ENCODE assay signal across 10 mouse cellular contexts in genomic region chr11:35750578-35750977, GRCm38 (mm10). TPM values are rescaled to one million over a fixed set of nuclear protein-coding genes. Genes with fewer than 3 reads are reported as not detected.
A peak's percentile ranks its signal among the peaks of the same experiment; 100 is the strongest.
DNase-seq lines count a peak whose midpoint lies in the region; ATAC-seq and TF ChIP-seq lines count a peak whose summit lies in the region.
"Had no signal": no experiment of that assay in that cellular context is flagged by ENCODE, and none has a peak within 500 bp of the region (broad histone marks: within the 10 kb centered on the region; RNA-seq: fewer than 3 reads in every experiment).

No protein-coding gene starts in this region.

- TF ChIP-seq POLR2A in lung, adult 2 months (IDR thresholded peaks at IDR 0.05; ENCODE audit: borderline replicate concordance, extremely low read depth, low read depth, low read length), result no peak

- no peak overlapping the region for H3K27ac ChIP-seq in heart, embryonic 11.5 days (ENCODE audit: low read depth, low read length)
- 0 out of 2 replicates have a peak overlapping the region, but pooled peaks have one; percentile 11 for H3K27ac ChIP-seq in heart, postnatal 0 days (ENCODE audit: low read depth)
- no peak overlapping the region for H3K27ac ChIP-seq in midbrain, embryonic 10.5 days (replicated peaks)
- H3K27ac ChIP-seq: limb, embryonic 12.5 days had no signal

- no peaks in the 10 kb centered on the region for H3K36me3 ChIP-seq in heart, embryonic 11.5 days (ENCODE audit: control insufficient read depth, insufficient read depth, low read length)
- H3K36me3 ChIP-seq in heart, postnatal 0 days (replicated peaks; ENCODE audit: control insufficient read depth, insufficient read depth, low read length), result no peaks in the 10 kb centered on the region
- H3K36me3 ChIP-seq in midbrain, embryonic 10.5 days, result no peaks in the 10 kb centered on the region
- H3K36me3 ChIP-seq: limb, embryonic 12.5 days had no signal

- TF ChIP-seq CTCF in heart, postnatal 0 days (IDR thresholded peaks at IDR 0.05; ENCODE audit: low read depth), result no peak
- TF ChIP-seq CTCF in lung, adult 2 months (IDR thresholded peaks at IDR 0.05; ENCODE audit: insufficient read depth, low read length), result no peak

- no peaks in the 10 kb centered on the region for H3K9me3 ChIP-seq in heart, embryonic 11.5 days (replicated peaks; ENCODE audit: control insufficient read depth, low read length)
- no peaks in the 10 kb centered on the region for H3K9me3 ChIP-seq in heart, postnatal 0 days (replicated peaks; ENCODE audit: control insufficient read depth, low read length)
- H3K9me3 ChIP-seq in midbrain, embryonic 10.5 days (replicated peaks), result no peaks in the 10 kb centered on the region
- H3K9me3 ChIP-seq: limb, embryonic 12.5 days had no signal

- H3K9ac ChIP-seq in heart, embryonic 11.5 days (ENCODE audit: low read depth, low read length), result no peak overlapping the region
- no peak overlapping the region for H3K9ac ChIP-seq in heart, postnatal 0 days (replicated peaks; ENCODE audit: low read depth, low read length)
- H3K9ac ChIP-seq: limb, embryonic 12.5 days had no signal

- no peak overlapping the region for H3K4me3 ChIP-seq in heart, embryonic 11.5 days (ENCODE audit: low read depth, low read length)
- no peak overlapping the region for H3K4me3 ChIP-seq in heart, postnatal 0 days (ENCODE audit: low read depth, low read length)
- H3K4me3 ChIP-seq in lung, adult 2 months (replicated peaks; ENCODE audit: extremely low read depth, low read depth, low read length), result no peak overlapping the region
- H3K4me3 ChIP-seq in midbrain, embryonic 10.5 days, result no peak overlapping the region
- H3K4me3 ChIP-seq: limb, embryonic 12.5 days had no signal

- H3K4me2 ChIP-seq in heart, embryonic 11.5 days, result no peak overlapping the region
- no peak overlapping the region for H3K4me2 ChIP-seq in heart, postnatal 0 days (ENCODE audit: low read depth, low read length)
- H3K4me2 ChIP-seq: limb, embryonic 12.5 days had no signal

- DNase-seq in heart, adult 11 months, result peak; percentile 96
- peak; percentile 31 for DNase-seq in heart, postnatal 0 days (ENCODE audit: low spot score)
- peak; percentile 61 for DNase-seq in lung, adult 2 months
- DNase-seq in urinary bladder, adult 2 months (ENCODE audit: low spot score), result peak; percentile 38
- no peak for DNase-seq in layer of hippocampus, adult 11-12 months (ENCODE audit: low spot score)
- DNase-seq in midbrain, embryonic 10.5 days (ENCODE audit: low spot score), result no peak
- no peak for DNase-seq in layer of hippocampus, adult 8-10 months (ENCODE audit: low spot score in 2 of 2)
- DNase-seq: cerebellum, postnatal 14 days had no signal

- no peaks in the 10 kb centered on the region for H3K27me3 ChIP-seq in heart, embryonic 11.5 days (ENCODE audit: control insufficient read depth, insufficient read depth, low read length)
- no peaks in the 10 kb centered on the region for H3K27me3 ChIP-seq in heart, postnatal 0 days (ENCODE audit: control insufficient read depth, insufficient read depth, low read length)
- no peaks in the 10 kb centered on the region for H3K27me3 ChIP-seq in midbrain, embryonic 10.5 days (ENCODE audit: low read depth, poor library complexity, severe bottlenecking)
- H3K27me3 ChIP-seq: limb, embryonic 12.5 days had no signal

- WGBS in heart, embryonic 11.5 days (ENCODE audit: insufficient replicate concordance), result 73% methylated on average over 8 of the region's 8 CpGs
- 74% methylated on average over 8 of the region's 8 CpGs for WGBS in heart, postnatal 0 days
- WGBS in lung, adult 2 months, result 48% methylated on average over 8 of the region's 8 CpGs
- 79% methylated on average over 8 of the region's 8 CpGs for WGBS in midbrain, embryonic 10.5 days

- no peaks in the 10 kb centered on the region for H3K4me1 ChIP-seq in heart, embryonic 11.5 days (ENCODE audit: control insufficient read depth, insufficient read depth, low read length)
- no peaks in the 10 kb centered on the region for H3K4me1 ChIP-seq in heart, postnatal 0 days (ENCODE audit: control insufficient read depth, insufficient read depth)
- no peaks in the 10 kb centered on the region; the same call in 1 of the 2 replicates for H3K4me1 ChIP-seq in lung, adult 2 months (ENCODE audit: control insufficient read depth, insufficient read depth, low read length)
- no peaks in the 10 kb centered on the region for H3K4me1 ChIP-seq in midbrain, embryonic 10.5 days

- no peak for ATAC-seq in heart, embryonic 11.5 days (replicated peaks; ENCODE audit: insufficient number of reproducible peaks, low FRiP score, low TSS enrichment)
- peak; percentile 55; the same call in 1 of the 2 replicates for ATAC-seq in heart, postnatal 0 days (ENCODE audit: insufficient read depth, low read depth)

- no peak for TF ChIP-seq EP300 in heart, postnatal 0 days (IDR thresholded peaks at IDR 0.05; ENCODE audit: low read depth)

RNA-seq across cellular contexts. Expression of gene Pank3, which starts 18.7 kb away (rescaled TPM):
- 13.1 and 14.4 TPM in 2 replicates for polyA plus RNA-seq in heart, embryonic 11.5 days (2014; fragmentation: Nextera tagmentation; extraction: Ambion mirVana)
- 23.0 and 28.6 TPM in 2 replicates for total RNA-seq in heart, postnatal 0 days (2014; rRNA removed; ENCODE audit: low replicate concordance)
- 5.9 and 6.3 TPM in 2 replicates for polyA plus RNA-seq in heart, postnatal 0 days (2015; fragmentation: Nextera tagmentation; extraction: Ambion mirVana)
- polyA plus RNA-seq in lung, adult 2 months (2012; rRNA removed), result 5.5 and 8.8 TPM in 2 replicates
- polyA plus RNA-seq in urinary bladder, adult 2 months (2012; rRNA removed), result 16.7 and 17.9 TPM in 2 replicates
- polyA plus RNA-seq in midbrain, embryonic 10.5 days (2016; fragmentation: Nextera tagmentation; extraction: Ambion mirVana), result 12.5 and 15.7 TPM in 2 replicates
- 10 to 100 TPM; 37.2 to 39.6 (median 38.7) TPM for total RNA-seq in layer of hippocampus, adult 8-10 months (2022)

RNA-seq across cellular contexts. Expression of gene Fbll1, which starts 48.1 kb away (rescaled TPM):
- not detected in 2 replicates for polyA plus RNA-seq in heart, embryonic 11.5 days (2014; fragmentation: Nextera tagmentation; extraction: Ambion mirVana)
- not detected in 2 replicates for total RNA-seq in heart, postnatal 0 days (2014; rRNA removed; ENCODE audit: low replicate concordance)
- polyA plus RNA-seq in heart, postnatal 0 days (2015; fragmentation: Nextera tagmentation; extraction: Ambion mirVana), result not detected in 2 replicates
- polyA plus RNA-seq in lung, adult 2 months (2012; rRNA removed), result not detected in 2 replicates
- 0.07 TPM in 1 of 2 replicates, not detected in the other for polyA plus RNA-seq in urinary bladder, adult 2 months (2012; rRNA removed)
- polyA plus RNA-seq in midbrain, embryonic 10.5 days (2016; fragmentation: Nextera tagmentation; extraction: Ambion mirVana), result 0.44 and 0.92 TPM in 2 replicates
- total RNA-seq in layer of hippocampus, adult 8-10 months (2022), result 10 to 100 TPM; 37.1 to 42.2 (median 41.1) TPM
- polyA plus RNA-seq: limb, embryonic 12.5 days had no signal

Comparison
In these comparisons a context has a peak if more than half of its experiments do, and no peak if none do; other contexts are left out.
1. DNase-seq: peak in heart, adult 11 months (single experiment), heart, postnatal 0 days (single experiment), lung, adult 2 months (single experiment) and urinary bladder, adult 2 months (single experiment); none in layer of hippocampus, adult 11-12 months (single experiment), midbrain, embryonic 10.5 days (single experiment) and layer of hippocampus, adult 8-10 months (0 of 2).